Mouse (Mus musculus) liver, embryonic 11.5 days (tissue): Measurements from ENCODE around the gene Gm4303. TPM values are rescaled to one million over a fixed set of nuclear protein-coding genes. Genes with fewer than 3 reads are reported as not detected.

Source experiments
- polyA plus RNA-seq: library from polyadenylated mRNA; unstranded; fragments of >200 nt; fragmentation: Nextera tagmentation; extraction: Ambion mirVana; gene quantifications from 2 replicates; pipeline ENCODE4 v1.2.1, GENCODE M21; 2014

Gene Gm4303
- polyA plus RNA-seq, 1 experiment from 2014 or later, result not detected

Other genes starting within 250 kb of the Gm4303 start
- gene Gm4301, start 10.3 kb upstream of the Gm4303 start, polyA plus RNA-seq, result not detected in 2 replicates
- gene Gm4302, start 5.1 kb upstream of the Gm4303 start, polyA plus RNA-seq, result not detected in 2 replicates
- gene Gm4305, start 5.1 kb downstream of the Gm4303 start, polyA plus RNA-seq, result not detected in 2 replicates
- not detected in 2 replicates for gene Gm4307, start 15.4 kb downstream of the Gm4303 start, polyA plus RNA-seq
- gene Gm4312, start 36.6 kb downstream of the Gm4303 start, polyA plus RNA-seq, result not detected in 2 replicates
- 18.5 and 21.0 TPM in 2 replicates for gene Tmtc3, start 141.4 kb downstream of the Gm4303 start, polyA plus RNA-seq
- gene Cep290, start 141.6 kb downstream of the Gm4303 start, polyA plus RNA-seq, result 5.4 and 6.5 TPM in 2 replicates
- gene 4930430F08Rik, start 244.5 kb downstream of the Gm4303 start, polyA plus RNA-seq, result 17.1 TPM in 2 replicates
- gene 1700017N19Rik, start 244.5 kb downstream of the Gm4303 start, polyA plus RNA-seq, result not detected in 2 replicates